Mouse (Mus musculus) spleen, postnatal 14 days (tissue): ENCODE measurements at regions not wholly inside any gene's neighbourhood (a gene's known extent, or its start where the extent isn't known, plus 50 kb on each side); places are given as distances from the start of the nearest gene placed in this dataset.

Experiments
- DNase-seq, 2 experiments: peaks; one replicate each; pipeline ENCODE4 v3.0.0; 2021 to 2022; ENCODE audit warnings: low spot score in 2 of 2

DNA sequence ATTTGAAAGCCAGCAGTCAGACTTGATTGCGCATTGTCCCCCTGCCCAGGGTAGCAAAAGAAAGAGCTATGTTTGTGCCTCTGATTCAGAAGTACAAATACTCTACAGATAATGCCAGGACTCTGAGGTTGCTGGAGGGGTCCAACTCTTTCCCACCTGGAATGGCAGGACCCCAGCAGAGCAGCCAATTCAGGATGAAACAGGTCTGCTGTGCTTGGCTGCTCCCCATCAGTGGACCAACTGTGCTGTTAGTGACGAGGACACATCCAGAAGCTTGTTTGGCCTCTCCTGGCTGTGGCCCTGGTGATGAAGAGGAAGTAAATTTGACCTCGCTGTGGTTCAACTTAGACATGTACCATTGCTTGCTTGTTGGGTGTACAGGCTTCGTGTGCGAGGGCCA is 437.8 kb downstream of the Prdm2 start:
- DNase-seq = no peak

DNA sequence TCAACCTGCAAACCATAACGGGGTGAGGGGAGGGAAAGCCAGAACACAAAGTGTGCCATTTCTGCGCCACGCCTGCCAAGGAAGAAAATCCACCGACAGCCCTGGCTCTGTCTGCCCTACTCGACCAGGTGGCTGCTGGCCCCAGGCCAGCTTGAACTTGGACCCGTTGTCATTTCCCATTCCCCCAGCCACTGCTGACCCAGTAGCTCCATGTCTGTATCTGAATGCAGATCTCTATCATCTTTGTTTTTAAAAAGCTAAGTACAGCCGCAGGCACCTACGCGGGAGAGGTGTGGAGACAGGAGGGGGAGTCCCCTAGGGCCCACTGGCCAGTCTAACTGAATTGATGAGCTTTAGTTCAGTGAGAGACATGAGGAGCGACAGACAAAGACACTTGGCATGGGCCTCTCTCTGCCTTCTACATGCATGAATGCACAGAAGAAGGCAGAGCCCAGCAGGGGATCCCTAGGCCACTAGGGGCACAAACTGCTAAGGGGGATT is 439.1 kb downstream of the Prdm2 start:
- DNase-seq = no peak

DNA sequence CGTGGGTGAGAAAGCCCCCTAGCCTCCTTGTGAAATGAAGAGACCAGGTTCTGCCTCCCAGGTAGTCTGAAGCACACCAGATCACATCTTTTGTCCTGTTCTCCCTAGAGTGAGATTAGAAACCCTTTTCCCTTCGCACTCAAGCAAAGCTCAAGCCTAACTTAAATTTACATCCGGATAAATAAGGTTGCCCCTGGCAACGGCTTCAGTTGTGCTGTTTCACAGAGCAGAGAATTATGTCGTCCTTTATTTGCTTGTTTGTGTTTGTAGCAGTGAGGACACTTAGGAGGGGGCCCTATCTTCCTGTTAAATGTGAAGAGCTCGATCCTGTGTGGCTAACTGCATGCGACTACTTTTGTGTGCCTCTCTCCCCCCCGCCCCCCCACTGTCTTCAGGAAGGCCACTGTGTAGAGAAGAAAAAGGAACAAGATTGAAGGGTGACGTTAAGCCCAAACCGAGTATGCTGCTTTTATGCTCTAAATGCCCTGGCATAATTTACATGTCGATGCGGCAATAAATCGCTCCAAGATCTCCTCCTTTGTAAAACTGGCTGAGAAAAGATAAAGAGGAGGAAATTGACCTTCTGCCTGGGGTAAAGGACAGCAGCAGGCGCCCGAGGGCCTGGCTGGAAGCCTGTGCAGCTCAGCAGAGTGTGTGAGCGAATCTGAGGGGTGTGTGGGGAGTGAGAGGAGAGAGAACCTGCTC is 439.9 kb downstream of the Prdm2 start:
- no peak for DNase-seq

DNA sequence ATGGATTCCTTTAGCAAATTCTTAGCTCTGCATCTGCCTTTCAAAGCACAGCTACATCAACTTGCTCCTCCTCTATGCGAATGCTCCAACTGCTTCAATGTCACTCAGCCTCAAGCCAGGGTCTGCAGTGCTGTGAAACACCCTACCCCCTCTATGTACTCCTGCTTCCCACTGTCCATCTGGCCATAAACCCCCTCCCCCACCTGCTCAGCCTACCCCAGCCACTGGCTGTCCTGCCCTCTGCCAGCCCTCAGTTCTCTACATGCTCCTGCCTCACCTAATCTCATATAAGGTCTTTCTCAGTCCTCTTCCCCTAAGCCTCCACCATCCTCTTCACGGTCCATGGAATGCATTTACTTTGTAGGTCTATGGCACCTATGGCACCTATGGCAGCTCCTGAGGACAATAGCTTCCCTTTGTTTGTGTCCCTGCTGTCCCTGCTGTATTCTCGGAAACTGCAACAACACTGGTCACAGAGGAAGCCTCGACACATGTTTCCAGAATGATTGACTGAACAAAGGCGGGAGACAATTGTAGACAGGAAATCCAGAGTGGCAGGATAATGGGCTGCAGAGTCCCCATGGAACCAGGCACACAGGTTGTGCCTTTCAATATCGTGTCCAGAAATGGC is 441.2 kb downstream of the Prdm2 start:
- no peak for DNase-seq

DNA sequence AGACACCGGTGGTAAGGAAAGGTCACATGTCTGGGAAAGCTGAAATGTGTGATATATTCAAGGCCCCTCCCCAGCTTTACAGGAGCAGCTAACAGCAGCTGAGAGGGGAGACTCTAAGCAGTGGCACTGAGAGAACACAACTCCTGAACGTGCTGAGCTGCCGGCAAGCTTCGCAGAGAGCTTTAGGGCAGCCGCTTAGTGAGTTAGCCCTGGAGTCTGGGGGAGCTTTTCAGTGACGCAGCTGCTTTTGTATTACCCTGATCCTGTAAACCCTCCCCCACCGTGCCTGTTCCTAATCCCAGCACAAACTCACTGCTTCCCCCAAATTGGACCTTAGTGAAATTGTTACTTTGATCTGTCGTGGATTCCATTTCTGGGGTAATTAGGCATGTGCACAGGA is 442.6 kb downstream of the Prdm2 start:
- no peak for DNase-seq

DNA sequence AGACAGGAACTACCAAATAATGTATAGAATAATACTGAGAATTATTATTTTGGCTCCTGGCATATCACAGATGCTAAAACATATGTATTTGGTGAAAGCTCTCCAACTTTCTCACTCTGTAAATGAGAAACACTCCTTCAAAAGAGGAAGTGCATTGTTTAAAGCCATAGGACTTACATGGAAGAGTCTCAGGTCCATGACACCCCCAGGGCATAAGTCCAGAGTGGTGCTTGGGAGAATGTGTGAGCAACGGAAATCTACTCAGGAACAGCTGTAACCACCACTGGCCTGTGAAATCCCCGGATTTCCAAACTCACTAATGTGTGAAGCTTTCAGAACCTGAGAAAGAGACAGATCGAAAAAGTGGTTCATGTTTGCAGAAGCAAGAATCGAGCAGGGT is 445.1 kb downstream of the Prdm2 start:
- DNase-seq = no peak

DNA sequence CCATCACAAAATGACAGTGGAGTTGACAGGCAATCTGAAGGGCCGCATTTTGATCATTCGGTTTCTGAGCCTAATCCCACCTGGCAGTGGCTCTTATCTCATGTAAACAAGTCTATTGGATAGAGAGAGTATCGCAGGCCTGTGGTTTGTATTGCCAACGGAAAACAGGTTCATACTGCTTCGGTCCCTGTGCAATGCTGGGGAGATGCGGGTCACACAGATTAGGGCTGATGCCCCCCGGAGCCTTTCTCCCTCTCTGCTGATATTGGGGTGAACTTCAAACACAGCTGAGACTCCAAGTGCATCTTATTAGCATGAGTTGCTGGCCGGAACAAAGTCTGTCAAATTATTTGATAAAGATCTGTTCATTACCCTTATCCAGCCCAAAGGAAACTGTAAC is 451.2 kb downstream of the Prdm2 start:
- no peak for DNase-seq

DNA sequence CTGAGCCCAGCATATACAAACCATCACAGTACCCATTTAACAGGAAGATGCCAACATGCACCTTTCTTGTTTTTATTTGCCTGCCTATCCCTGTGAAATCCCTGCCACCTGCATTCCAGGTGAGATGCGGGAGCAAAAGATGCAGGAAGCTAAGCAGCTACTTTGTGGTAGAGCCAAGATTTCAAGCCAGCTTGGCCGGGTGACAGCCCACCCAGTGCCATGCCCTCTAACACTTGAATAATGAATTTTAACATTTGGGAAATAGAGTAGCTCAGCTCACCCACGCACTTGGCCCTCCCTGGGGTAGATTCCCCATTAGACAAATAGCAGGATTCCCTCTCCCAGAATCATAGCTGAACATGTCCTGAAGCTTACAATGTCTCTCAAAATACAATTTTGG is 454.7 kb downstream of the Prdm2 start:
- DNase-seq = no peak

DNA sequence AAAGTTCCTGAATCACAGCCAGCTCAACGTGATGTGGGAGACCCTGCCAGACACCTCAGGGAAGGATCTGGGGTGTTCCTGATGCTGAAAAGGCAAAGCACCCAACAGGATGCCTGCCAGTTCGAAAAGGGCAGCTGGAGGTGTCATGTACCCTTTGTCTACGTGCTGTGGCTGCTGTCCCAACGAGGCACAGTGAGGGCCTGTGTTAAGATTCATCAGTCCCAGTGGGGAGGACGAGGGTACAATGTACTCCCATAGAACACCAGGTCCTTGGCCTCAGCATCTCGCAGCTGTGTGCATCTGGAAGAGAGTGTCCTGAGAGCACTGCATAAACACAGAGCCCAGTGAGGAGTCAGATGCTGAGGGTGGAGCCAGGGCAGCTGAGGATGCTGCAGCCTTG is 456.5 kb downstream of the Prdm2 start:
- no peak for DNase-seq

DNA sequence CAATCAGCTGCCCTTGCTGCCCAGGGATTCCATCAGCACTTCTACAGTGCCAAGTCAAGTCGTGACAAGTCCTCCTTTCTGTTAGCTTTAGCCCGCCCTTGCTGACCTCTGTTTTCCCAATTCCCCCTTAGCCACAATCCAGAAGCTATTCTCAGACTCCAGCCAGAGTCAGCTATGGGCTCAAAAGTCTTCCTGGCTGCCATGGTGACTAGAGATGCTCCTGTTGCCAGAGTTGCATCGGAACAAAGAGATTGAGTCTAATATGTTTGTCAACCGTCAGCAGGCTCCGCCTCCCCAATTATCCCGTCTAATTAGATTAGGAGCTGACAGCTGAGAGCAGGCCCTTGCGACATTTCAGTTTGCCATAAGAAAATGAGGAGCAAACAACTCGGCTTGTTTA is 462.9 kb downstream of the Prdm2 start:
- no peak for DNase-seq

DNA sequence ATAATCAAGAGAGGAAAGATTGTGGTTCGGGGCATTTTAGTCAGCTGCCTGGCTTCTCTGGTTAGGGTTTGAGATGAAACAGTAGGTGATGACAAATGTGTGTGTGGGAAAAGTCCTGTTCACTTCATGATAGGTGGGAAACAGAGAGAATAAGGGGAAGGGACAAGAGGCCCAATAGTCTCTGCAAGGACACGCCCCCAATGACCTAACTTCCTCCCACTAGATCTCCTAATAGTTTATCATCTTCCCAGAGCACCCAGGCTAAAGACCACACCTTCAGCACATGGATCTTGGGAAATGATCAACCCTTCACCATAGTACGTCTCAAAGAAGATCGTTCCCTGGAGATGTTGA is 484.3 kb upstream of the Kazn start:
- DNase-seq = no peak

DNA sequence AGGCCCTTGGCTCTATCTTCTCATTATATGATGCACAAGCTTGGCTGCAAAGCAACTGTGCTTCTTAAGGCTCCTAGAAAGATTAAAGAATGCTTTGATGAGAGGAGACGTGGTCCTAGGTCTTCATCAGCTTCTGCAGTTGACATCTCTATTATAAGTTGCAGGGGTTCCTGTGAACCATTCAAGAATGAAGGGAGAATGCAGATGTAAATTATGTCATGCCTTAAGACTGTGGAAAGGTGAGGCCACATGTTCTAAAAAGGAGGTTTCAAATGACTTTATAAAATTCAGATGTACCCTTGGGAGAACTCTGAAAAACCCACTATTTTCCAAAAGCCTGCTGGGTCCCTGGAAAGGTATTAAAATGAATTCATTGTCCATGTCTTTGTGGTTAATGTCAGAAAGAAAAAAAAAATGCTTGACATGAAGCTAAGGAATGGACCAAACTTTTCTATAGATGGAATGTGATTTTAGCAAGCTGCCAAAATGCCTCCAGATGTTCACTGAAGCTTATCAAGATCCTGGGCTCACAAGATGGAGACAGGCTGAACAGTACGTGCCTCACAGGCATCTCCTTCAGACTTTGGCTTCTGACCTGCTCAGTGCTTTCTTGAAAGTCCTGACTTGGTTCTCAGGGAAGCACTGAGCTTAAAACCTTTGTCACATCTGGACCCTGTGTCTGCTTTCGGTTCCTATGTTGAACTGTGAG is 483.8 kb upstream of the Kazn start:
- no peak for DNase-seq

DNA sequence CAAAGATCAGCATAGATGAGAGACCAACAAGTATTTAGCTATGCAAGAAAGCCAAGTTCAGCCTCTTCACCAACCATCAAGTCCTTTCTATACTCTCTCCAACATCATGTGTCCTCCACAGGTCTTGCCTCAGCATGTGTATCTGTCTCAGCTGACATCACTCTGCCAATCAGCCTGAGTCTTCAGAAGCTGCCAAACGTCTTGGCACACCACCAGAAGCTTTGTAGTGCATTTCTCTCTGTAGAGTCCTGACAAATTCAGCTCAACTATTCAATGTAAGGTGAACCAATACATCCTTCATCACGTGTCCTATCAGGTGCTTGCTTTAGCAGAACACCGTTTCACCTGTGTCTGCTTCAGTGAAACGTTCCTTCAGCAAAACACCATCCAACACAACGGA is 462.4 kb upstream of the Kazn start:
- no peak for DNase-seq

DNA sequence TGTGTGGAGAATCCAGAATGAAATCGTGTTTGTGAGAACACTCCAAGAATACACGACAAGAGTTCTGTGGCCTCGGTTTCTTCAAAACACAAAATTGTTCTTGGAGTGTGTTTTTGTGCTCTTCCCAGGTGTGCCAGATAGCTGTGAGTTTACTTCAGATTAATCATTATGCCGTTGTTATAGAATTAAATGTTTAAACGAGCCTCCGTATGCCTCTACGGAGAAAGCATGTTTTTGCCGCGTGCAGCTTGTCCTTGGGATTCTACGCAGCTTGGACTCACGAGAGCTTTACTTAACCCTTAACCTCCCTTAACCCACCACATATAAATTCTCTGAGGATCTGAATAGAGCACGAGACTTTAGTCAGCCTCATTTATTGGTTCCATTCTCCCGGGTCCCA is 455.7 kb upstream of the Kazn start:
- no peak for DNase-seq

DNA sequence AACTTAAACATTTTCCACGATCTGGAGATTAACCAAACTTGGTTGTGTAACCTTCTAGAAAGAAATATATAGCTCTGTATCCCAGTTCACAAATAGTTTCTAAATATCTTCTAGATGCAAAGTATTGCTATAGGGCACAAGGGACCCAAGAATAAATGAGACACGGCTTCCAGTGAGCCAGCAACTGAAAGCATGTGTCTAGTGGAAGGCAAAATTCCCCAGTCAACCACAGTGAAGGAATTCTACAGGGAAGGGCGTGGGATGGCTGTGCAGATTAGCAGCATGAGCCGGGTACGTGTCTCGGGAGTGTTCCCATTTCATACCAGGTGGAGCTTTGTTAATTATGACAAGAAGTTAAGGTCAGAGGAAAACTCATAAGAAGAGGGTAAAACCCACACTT is 449.0 kb upstream of the Kazn start:
- DNase-seq = no peak

DNA sequence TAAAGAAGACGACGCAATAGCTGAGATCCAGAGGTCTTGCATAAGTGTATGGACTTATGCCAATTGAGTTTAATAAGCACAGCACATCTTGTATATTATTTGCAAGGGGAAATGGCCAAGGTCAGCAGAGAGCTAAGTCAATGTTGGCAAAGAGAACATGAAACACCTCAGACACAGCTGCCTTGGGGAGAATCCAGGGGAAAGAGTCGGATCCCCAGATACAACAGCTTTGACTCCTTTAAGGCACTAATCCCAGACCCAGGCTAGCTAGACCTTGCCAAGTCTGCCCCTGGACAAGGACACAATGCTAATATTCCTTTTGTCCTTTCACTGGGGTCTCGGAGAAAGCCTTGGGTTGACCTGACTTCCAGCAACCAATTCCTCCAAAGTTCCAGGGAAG is 438.2 kb upstream of the Kazn start:
- no peak for DNase-seq

DNA sequence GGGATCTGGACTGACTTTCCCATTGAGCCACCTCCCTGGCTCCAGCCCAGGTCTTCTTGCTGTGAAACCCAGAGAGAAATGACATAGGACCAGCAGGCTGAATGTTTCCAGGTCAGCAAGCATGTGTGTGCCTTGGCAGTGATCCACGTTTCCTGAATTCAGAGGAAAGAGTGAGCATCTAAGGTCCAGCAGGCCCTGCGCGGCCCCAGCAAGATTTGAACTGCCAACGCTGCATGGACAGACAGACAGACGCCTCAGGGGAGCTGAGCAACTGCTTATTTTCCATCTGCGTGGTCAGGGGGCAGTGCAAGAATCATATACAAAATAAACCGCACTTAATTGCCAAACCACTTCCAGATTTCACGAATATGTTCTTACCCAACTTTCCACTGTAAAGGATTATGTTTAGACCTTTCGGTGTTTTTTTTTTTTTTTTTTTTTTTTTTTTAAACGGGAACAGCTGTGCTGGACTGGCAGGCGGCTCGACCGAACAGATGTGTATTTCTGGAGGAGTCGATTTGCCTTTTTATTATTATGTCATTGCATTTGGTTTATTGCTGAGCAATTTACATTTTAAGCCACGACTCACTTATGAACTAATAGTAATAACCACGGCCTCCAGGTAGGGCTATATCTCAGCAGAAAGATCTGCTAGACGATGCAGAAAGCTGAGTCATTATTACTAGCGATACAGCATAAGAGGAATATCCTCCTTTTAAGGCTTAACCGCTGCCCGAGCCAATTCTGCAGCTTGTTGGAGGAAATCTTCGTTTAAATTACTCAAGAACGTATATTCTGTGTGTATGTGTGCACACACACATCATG is 435.7 kb upstream of the Kazn start:
- DNase-seq = no peak

DNA sequence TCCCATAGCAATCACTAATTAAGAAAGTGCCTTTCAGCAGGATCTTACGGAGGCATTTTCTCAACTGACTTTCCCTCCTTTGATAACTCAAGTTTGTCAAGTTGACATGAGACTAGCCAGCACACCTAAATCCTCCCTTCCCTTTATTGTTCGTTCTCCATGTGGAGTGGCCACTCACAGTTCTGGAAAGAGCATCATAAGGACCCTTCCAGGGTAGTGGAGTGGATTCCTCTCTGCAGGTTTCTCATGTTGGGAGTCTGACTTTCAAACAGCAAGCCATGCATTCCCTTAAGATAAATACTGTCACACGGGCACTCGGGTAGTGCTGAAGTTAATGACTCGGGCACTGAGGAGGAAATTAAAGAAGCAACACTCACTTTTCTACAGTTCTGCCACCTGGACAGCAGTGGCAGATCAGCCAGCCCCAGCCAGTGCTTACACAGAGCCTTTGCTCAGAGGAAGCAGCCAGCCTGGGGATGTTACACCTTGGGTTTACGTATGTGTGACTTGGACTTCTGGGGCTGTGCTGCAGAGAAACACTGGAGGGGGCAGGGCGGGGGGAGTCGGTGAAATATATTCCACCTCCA is 432.8 kb upstream of the Kazn start:
- DNase-seq = no peak

DNA sequence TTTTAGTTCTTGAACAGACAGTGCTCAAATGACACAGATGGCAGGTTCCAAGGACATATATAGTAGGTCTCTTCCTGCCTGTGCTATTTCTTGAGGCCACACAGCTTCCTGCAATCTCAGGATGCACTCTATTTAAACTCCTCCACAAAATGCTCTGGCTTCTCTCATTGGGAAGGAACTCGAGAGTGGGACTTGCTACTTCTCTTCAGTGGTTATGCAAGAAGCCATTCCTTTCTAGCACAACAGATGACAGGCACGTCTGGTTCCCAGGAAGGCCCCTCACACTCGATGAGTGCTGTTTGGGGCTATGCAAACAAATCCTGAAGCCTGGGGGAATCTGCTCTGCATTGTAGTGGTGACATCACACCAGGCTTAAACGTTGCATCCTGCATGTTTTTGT is 425.6 kb upstream of the Kazn start:
- no peak for DNase-seq

DNA sequence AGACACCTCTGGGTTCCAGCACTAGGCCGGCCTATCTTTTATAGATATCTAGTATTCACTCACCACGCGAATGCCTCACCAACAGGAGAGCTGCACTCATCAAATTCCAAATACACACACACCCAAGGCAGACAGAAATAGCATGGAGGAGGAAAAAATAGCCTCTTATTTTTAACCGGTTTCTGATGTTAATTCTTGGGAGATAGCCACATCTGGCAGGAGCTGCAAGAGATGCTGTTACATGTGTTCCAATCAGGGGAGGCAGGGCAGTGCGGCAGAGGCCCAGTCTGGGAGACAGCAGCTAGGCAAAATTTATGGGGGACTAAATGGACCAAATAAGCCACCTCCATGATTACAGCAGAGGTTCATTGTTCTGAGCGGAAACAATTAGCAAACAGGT is 419.0 kb upstream of the Kazn start:
- no peak for DNase-seq

DNA sequence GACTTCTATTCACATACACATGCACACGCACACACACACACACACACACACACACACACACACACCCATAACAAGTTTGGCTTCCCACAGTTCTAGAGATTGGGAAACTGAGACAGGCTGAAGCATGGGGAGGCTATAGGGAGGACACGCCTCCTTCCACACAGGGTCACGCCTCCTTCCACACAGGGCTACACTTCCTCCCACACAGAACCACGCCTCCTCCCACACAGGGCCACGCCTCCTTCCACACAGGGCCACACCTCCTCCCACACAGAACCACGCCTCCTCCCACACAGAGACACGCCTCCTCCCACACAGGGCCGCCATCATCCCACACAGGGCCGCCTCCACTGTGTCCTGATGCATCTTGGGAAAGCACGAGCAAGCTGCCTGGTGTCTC is 401.9 kb upstream of the Kazn start:
- no peak for DNase-seq

DNA sequence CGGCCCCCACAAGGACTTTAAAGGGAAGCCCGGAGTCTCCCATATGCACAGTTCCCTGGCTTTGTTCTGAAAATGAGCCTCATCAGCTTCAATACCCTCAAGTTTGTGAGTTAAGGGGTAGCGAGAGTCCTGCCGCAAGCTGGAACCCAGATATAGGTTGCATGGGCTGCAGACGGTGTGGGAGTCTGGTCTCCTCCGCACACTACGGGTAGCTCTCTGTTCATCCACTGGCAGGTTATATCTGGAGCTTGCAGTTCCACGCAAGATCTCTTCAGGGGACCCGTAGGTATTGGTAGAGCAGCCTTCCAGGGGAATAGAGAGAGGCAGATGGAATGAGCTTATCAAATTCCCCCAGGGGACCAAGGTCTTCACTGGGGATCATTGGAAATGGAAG is 400.1 kb upstream of the Kazn start:
- no peak for DNase-seq
